Mouse (Mus musculus): Measurements from ENCODE around the gene Hps4.

- no peak for TF ChIP-seq POLR2A (IDR thresholded peaks at IDR 0.05; ENCODE audit: insufficient read depth, low read depth, low read length)
- TF ChIP-seq CTCF (IDR thresholded peaks at IDR 0.05; ENCODE audit: insufficient read depth, low read depth, low read length): no peak
These were observed 21.9 kb upstream of the Hps4 start for GRCm38 (mm10) chr5:112320936-112321335.

Measured in olfactory bulb, adult 2 months (tissue).